Mouse (Mus musculus): Measurements from ENCODE around the gene Gm6685. TPM values are rescaled to one million over a fixed set of nuclear protein-coding genes. Genes with fewer than 3 reads are reported as not detected.

Gm6685 gene
- polyA plus RNA-seq, 1 experiment from 2014 or later = not detected

Other genes with a start within 250 kb of the Gm6685 start
- 52.1 and 53.2 TPM in 2 replicates for gene Ccdc85a, start 244.5 kb upstream of the Gm6685 start, polyA plus RNA-seq (2015; fragmentation: Nextera tagmentation; extraction: Ambion mirVana)